Mouse (Mus musculus) intestine, postnatal 0 days (tissue): ENCODE results near the gene Zfp423. TPM values are rescaled to one million over a fixed set of nuclear protein-coding genes. Genes with fewer than 3 reads are reported as not detected.

Experiments
- ATAC-seq: fragments of 200-750 bp; cut with Nextera tagmentation; 2 replicates; pipeline ENCODE4 v1.8.0; 2017; ENCODE audit warnings: mild to moderate bottlenecking, moderate TSS enrichment, moderate library complexity
- H3K27ac ChIP-seq: fragments of 300-500 bp; sonication (generic); 2 replicates; pipeline ENCODE4 v1.5.1; 2014; ENCODE audit warnings: mild to moderate bottlenecking, low read depth, low read length, moderate library complexity
- H3K27me3 ChIP-seq: fragments of 300-500 bp; sonication (generic); replicated peaks from 2 replicates; pipeline ENCODE4 v1.6.1; 2014; ENCODE audit warnings: low read length, mixed read lengths; ENCODE audit not compliant: control insufficient read depth, insufficient read depth
- H3K36me3 ChIP-seq: fragments of 300-500 bp; sonication (generic); 2 replicates; pipeline ENCODE4 v1.6.1; 2014; ENCODE audit warnings: mild to moderate bottlenecking, moderate library complexity; ENCODE audit not compliant: control insufficient read depth, insufficient read depth
- H3K4me1 ChIP-seq: fragments of 300-500 bp; sonication (generic); replicated peaks from 2 replicates; pipeline ENCODE4 v1.6.1; 2014; ENCODE audit warnings: antibody characterized with exemption, low read length, mixed read lengths; ENCODE audit not compliant: control insufficient read depth, insufficient read depth
- H3K4me2 ChIP-seq: fragments of 300-500 bp; sonication (generic); replicated peaks from 2 replicates; pipeline ENCODE4 v1.6.1; 2014; ENCODE audit warnings: low read depth, mild to moderate bottlenecking, moderate library complexity
- H3K4me3 ChIP-seq: fragments of 300-500 bp; sonication (generic); 2 replicates; pipeline ENCODE4 v1.5.1; 2014; ENCODE audit warnings: low read depth, low read length
- H3K9ac ChIP-seq: fragments of 300-500 bp; sonication (generic); 2 replicates; pipeline ENCODE4 v1.6.1; 2014; ENCODE audit warnings: mild to moderate bottlenecking, low read depth, low read length
- H3K9me3 ChIP-seq: fragments of 300-500 bp; sonication (generic); 2 replicates; pipeline ENCODE4 v1.6.1; 2016; ENCODE audit warnings: mixed run types; ENCODE audit not compliant: control insufficient read depth
- CTCF ChIP-seq: sonication (generic); IDR thresholded peaks from 2 replicates; pipeline ENCODE4 v1.5.1; 2016; ENCODE audit warnings: low read depth, mild to moderate bottlenecking, control low read depth, antibody characterized with exemption, moderate library complexity
- WGBS: fragments of 180-500 bp; shearing (Covaris S2); extraction: QIAGEN DNeasy Blood & Tissue Kit; methylation state at CpG from one replicate; pipeline ENCODE4 v1.1.7; 2014; 5-methylcytosine and 5-hydroxymethylcytosine counted together
- polyA plus RNA-seq: library from polyadenylated mRNA; unstranded; fragments of >200 nt; fragmentation: Nextera tagmentation; extraction: Ambion mirVana; gene quantifications from 2 replicates; pipeline ENCODE4 v1.2.1, GENCODE M21; 2015

The Zfp423 gene
- polyA plus RNA-seq, 1 experiment from 2014 or later = 1.6 TPM

- 0 out of 2 replicates have a peak, but pooled peaks cover 5% of the 10 kb centered on the region for H3K4me1 ChIP-seq
- peak overlapping the region; percentile 73 for H3K4me3 ChIP-seq
- 2% methylated on average over 50 of the region's 50 CpGs for WGBS
- no peak for ATAC-seq
- peak overlapping the region; percentile 98 for H3K4me2 ChIP-seq
- H3K9ac ChIP-seq = no peak overlapping the region
- no peak for TF ChIP-seq CTCF
- peaks cover 44% of the 10 kb centered on the region for H3K27me3 ChIP-seq
- H3K36me3 ChIP-seq = no peaks in the 10 kb centered on the region
- no peak overlapping the region for H3K27ac ChIP-seq
- no peaks in the 10 kb centered on the region for H3K9me3 ChIP-seq
Observed at GRCm38 (mm10) chr8:87961680-87962513, 2.5 kb upstream of the Zfp423 start.

- H3K27me3 ChIP-seq = peaks cover 44% of the 10 kb centered on the region
- H3K36me3 ChIP-seq = no peaks in the 10 kb centered on the region
- TF ChIP-seq CTCF = peak; percentile 80
- H3K27ac ChIP-seq = no peak overlapping the region
- no peak for ATAC-seq
- under 1% methylated on average over 20 of the region's 20 CpGs for WGBS
- H3K4me2 ChIP-seq = peak overlapping the region; percentile 98
- peak overlapping the region; percentile 73 for H3K4me3 ChIP-seq
- H3K9ac ChIP-seq = no peak overlapping the region
- no peaks in the 10 kb centered on the region for H3K9me3 ChIP-seq
- 0 out of 2 replicates have a peak, but pooled peaks cover 5% of the 10 kb centered on the region for H3K4me1 ChIP-seq
Observed at GRCm38 (mm10) chr8:87961108-87961507, 1.7 kb upstream of the Zfp423 start.

- 0 out of 2 replicates have a peak, but pooled peaks cover 5% of the 10 kb centered on the region for H3K4me1 ChIP-seq
- H3K4me2 ChIP-seq = peak overlapping the region; percentile 98
- H3K36me3 ChIP-seq = no peaks in the 10 kb centered on the region
- H3K4me3 ChIP-seq = peak overlapping the region; percentile 73
- H3K9me3 ChIP-seq = no peaks in the 10 kb centered on the region
- 0 out of 2 replicates have a peak overlapping the region, but pooled peaks have one; percentile 54 for H3K27ac ChIP-seq
- peaks cover 44% of the 10 kb centered on the region for H3K27me3 ChIP-seq
- peak overlapping the region; percentile 42 for H3K9ac ChIP-seq
- peak; percentile 40; the same call in 1 of the 2 replicates for ATAC-seq
- WGBS = 1% methylated on average over 71 of the region's 76 CpGs
- peak; percentile 78 for TF ChIP-seq CTCF
Observed at GRCm38 (mm10) chr8:87960061-87960749, 810 bp upstream of the Zfp423 start.

GRCm38 (mm10) chr8:87958451-87959319 lies 710 bp downstream of the Zfp423 start:
- Histone ChIP-seq H3K36me3 (no peaks in the 10 kb centered on the region), H3K4me1 (0 out of 2 replicates have a peak, but pooled peaks cover 5% of the 10 kb centered on the region), H3K9ac (peak overlapping the region; percentile 77), H3K9me3 (no peaks in the 10 kb centered on the region), H3K4me2 (peak overlapping the region; percentile 98), H3K27ac (peak overlapping the region; percentile 79), H3K27me3 (peaks cover 36% of the 10 kb centered on the region), H3K4me3 (peak overlapping the region; percentile 73)
- WGBS = under 1% methylated on average over 90 of the region's 115 CpGs
- peak; percentile 10; the same call in 1 of the 2 replicates for TF ChIP-seq CTCF
- ATAC-seq = peak; percentile 73

GRCm38 (mm10) chr8:87957871-87958450 lies 1.4 kb downstream of the Zfp423 start:
- no peak for TF ChIP-seq CTCF
- Histone ChIP-seq H3K4me3 (peak overlapping the region; percentile 73), H3K4me1 (0 out of 2 replicates have a peak, but pooled peaks cover 5% of the 10 kb centered on the region), H3K27ac (peak overlapping the region; percentile 79; the same call in 1 of the 2 replicates), H3K9ac (peak overlapping the region; percentile 77), H3K36me3 (no peaks in the 10 kb centered on the region), H3K27me3 (peaks cover 29% of the 10 kb centered on the region), H3K9me3 (no peaks in the 10 kb centered on the region), H3K4me2 (peak overlapping the region; percentile 98)
- WGBS = 7% methylated on average over 20 of the region's 20 CpGs
- no peak for ATAC-seq
